Mouse (Mus musculus): Measurements from ENCODE around the gene Tlcd1. TPM values are rescaled to one million over a fixed set of nuclear protein-coding genes. Genes with fewer than 3 reads are reported as not detected.
A peak's percentile ranks its signal among the peaks of the same experiment; 100 is the strongest.

The Tlcd1 gene
- polyA plus RNA-seq, 1 experiment from 2014 or later, result 9.9 TPM

GRCm38 (mm10) chr11:78156156-78156699, 20.3 kb upstream of the Tlcd1 start:
- H3K4me2 ChIP-seq (ENCODE audit: low read depth, low read length, severe bottlenecking), result no peak overlapping the region
- ATAC-seq (replicated peaks; ENCODE audit: low FRiP score) (no peak), DNase-seq (ENCODE audit: low spot score) (no peak)
- no peak overlapping the region for H3K4me3 ChIP-seq (ENCODE audit: low read depth, low read length)
- H3K36me3 ChIP-seq (ENCODE audit: control insufficient read depth, insufficient read depth, low read length), result peaks cover 23% of the 10 kb centered on the region
- H3K4me1 ChIP-seq (replicated peaks; ENCODE audit: control insufficient read depth, insufficient read depth, low read length), result 0 out of 2 replicates have a peak, but pooled peaks cover 2% of the 10 kb centered on the region
- no peak overlapping the region for H3K27ac ChIP-seq (ENCODE audit: low read depth, low read length)
- no peak overlapping the region for H3K9ac ChIP-seq (ENCODE audit: low read length)
- no peaks in the 10 kb centered on the region for H3K9me3 ChIP-seq (ENCODE audit: control insufficient read depth, low read length)
- WGBS, result 76% methylated on average over 6 of the region's 6 CpGs
- H3K27me3 ChIP-seq (ENCODE audit: control insufficient read depth, insufficient read depth, low read length), result no peaks in the 10 kb centered on the region

- Histone ChIP-seq H3K27ac (ENCODE audit: low read depth, low read length) (no peak overlapping the region), H3K4me3 (ENCODE audit: low read depth, low read length) (no peak overlapping the region), H3K27me3 (ENCODE audit: control insufficient read depth, insufficient read depth, low read length) (no peaks in the 10 kb centered on the region), H3K4me2 (ENCODE audit: low read depth, low read length, severe bottlenecking) (no peak overlapping the region), H3K9me3 (ENCODE audit: control insufficient read depth, low read length) (no peaks in the 10 kb centered on the region), H3K9ac (ENCODE audit: low read length) (no peak overlapping the region), H3K4me1 (replicated peaks; ENCODE audit: control insufficient read depth, insufficient read depth, low read length) (peaks cover 13% of the 10 kb centered on the region), H3K36me3 (ENCODE audit: control insufficient read depth, insufficient read depth, low read length) (peaks cover 26% of the 10 kb centered on the region)
- DNase-seq (ENCODE audit: low spot score) (peak; percentile 86), ATAC-seq (replicated peaks; ENCODE audit: low FRiP score) (0 out of 2 replicates have a peak, but pooled peaks have one; percentile 17)
- WGBS, result 23% methylated on average over 2 of the region's 2 CpGs
Measured at GRCm38 (mm10) chr11:78159096-78159495, 17.4 kb upstream of the Tlcd1 start.

GRCm38 (mm10) chr11:78159557-78159956, 17.0 kb upstream of the Tlcd1 start:
- peaks cover 13% of the 10 kb centered on the region for H3K4me1 ChIP-seq (replicated peaks; ENCODE audit: control insufficient read depth, insufficient read depth, low read length)
- H3K9ac ChIP-seq (ENCODE audit: low read length), result no peak overlapping the region
- H3K9me3 ChIP-seq (ENCODE audit: control insufficient read depth, low read length), result no peaks in the 10 kb centered on the region
- H3K36me3 ChIP-seq (ENCODE audit: control insufficient read depth, insufficient read depth, low read length), result peaks cover 24% of the 10 kb centered on the region
- no peak for ATAC-seq (replicated peaks; ENCODE audit: low FRiP score)
- 76% methylated on average over 7 of the region's 7 CpGs for WGBS
- H3K27ac ChIP-seq (ENCODE audit: low read depth, low read length), result no peak overlapping the region
- no peak overlapping the region for H3K4me2 ChIP-seq (ENCODE audit: low read depth, low read length, severe bottlenecking)
- H3K27me3 ChIP-seq (ENCODE audit: control insufficient read depth, insufficient read depth, low read length), result no peaks in the 10 kb centered on the region
- no peak for DNase-seq (ENCODE audit: low spot score)
- no peak overlapping the region for H3K4me3 ChIP-seq (ENCODE audit: low read depth, low read length)

- Histone ChIP-seq H3K36me3 (ENCODE audit: control insufficient read depth, insufficient read depth, low read length) (peaks cover 21% of the 10 kb centered on the region), H3K9ac (ENCODE audit: low read length) (no peak overlapping the region), H3K27me3 (ENCODE audit: control insufficient read depth, insufficient read depth, low read length) (no peaks in the 10 kb centered on the region), H3K9me3 (ENCODE audit: control insufficient read depth, low read length) (no peaks in the 10 kb centered on the region), H3K27ac (ENCODE audit: low read depth, low read length) (no peak overlapping the region), H3K4me3 (ENCODE audit: low read depth, low read length) (no peak overlapping the region), H3K4me2 (ENCODE audit: low read depth, low read length, severe bottlenecking) (no peak overlapping the region), H3K4me1 (replicated peaks; ENCODE audit: control insufficient read depth, insufficient read depth, low read length) (peaks cover 13% of the 10 kb centered on the region)
- ATAC-seq (replicated peaks; ENCODE audit: low FRiP score), result no peak
- 94% methylated on average over 18 of the region's 18 CpGs for WGBS
- DNase-seq (ENCODE audit: low spot score), result no peak
Measured at GRCm38 (mm10) chr11:78160171-78160570, 16.3 kb upstream of the Tlcd1 start.

GRCm38 (mm10) chr11:78160675-78161074, 15.8 kb upstream of the Tlcd1 start:
- Histone ChIP-seq H3K4me2 (ENCODE audit: low read depth, low read length, severe bottlenecking) (no peak overlapping the region), H3K9ac (ENCODE audit: low read length) (no peak overlapping the region), H3K27me3 (ENCODE audit: control insufficient read depth, insufficient read depth, low read length) (no peaks in the 10 kb centered on the region), H3K27ac (ENCODE audit: low read depth, low read length) (no peak overlapping the region), H3K36me3 (ENCODE audit: control insufficient read depth, insufficient read depth, low read length) (peaks cover 21% of the 10 kb centered on the region), H3K4me1 (replicated peaks; ENCODE audit: control insufficient read depth, insufficient read depth, low read length) (peaks cover 15% of the 10 kb centered on the region), H3K9me3 (ENCODE audit: control insufficient read depth, low read length) (no peaks in the 10 kb centered on the region), H3K4me3 (ENCODE audit: low read depth, low read length) (no peak overlapping the region)
- no peak for ATAC-seq (replicated peaks; ENCODE audit: low FRiP score)
- DNase-seq (ENCODE audit: low spot score), result no peak
- WGBS, result 89% methylated on average over 3 of the region's 3 CpGs

GRCm38 (mm10) chr11:78161169-78161568, 15.3 kb upstream of the Tlcd1 start:
- WGBS, result 95% methylated on average over 14 of the region's 14 CpGs

GRCm38 (mm10) chr11:78161968-78162367, 14.5 kb upstream of the Tlcd1 start:
- Histone ChIP-seq H3K4me3 (ENCODE audit: low read depth, low read length) (no peak overlapping the region), H3K27ac (ENCODE audit: low read depth, low read length) (no peak overlapping the region), H3K9ac (ENCODE audit: low read length) (no peak overlapping the region), H3K9me3 (ENCODE audit: control insufficient read depth, low read length) (no peaks in the 10 kb centered on the region), H3K36me3 (ENCODE audit: control insufficient read depth, insufficient read depth, low read length) (peaks cover 21% of the 10 kb centered on the region), H3K4me2 (ENCODE audit: low read depth, low read length, severe bottlenecking) (no peak overlapping the region), H3K4me1 (replicated peaks; ENCODE audit: control insufficient read depth, insufficient read depth, low read length) (peaks cover 20% of the 10 kb centered on the region), H3K27me3 (ENCODE audit: control insufficient read depth, insufficient read depth, low read length) (0 out of 2 replicates have a peak, but pooled peaks cover 2% of the 10 kb centered on the region)
- DNase-seq (ENCODE audit: low spot score), result no peak
- ATAC-seq (replicated peaks; ENCODE audit: low FRiP score), result no peak
- 76% methylated on average over 4 of the region's 4 CpGs for WGBS

More at GRCm38 (mm10) chr11:78161169-78161568, 15.3 kb upstream of the Tlcd1 start:
- Histone ChIP-seq H3K4me2 (ENCODE audit: low read depth, low read length, severe bottlenecking) (no peak overlapping the region), H3K27ac (ENCODE audit: low read depth, low read length) (no peak overlapping the region), H3K27me3 (ENCODE audit: control insufficient read depth, insufficient read depth, low read length) (0 out of 2 replicates have a peak, but pooled peaks cover 1% of the 10 kb centered on the region), H3K4me3 (ENCODE audit: low read depth, low read length) (no peak overlapping the region), H3K9me3 (ENCODE audit: control insufficient read depth, low read length) (no peaks in the 10 kb centered on the region), H3K9ac (ENCODE audit: low read length) (no peak overlapping the region), H3K36me3 (ENCODE audit: control insufficient read depth, insufficient read depth, low read length) (peaks cover 21% of the 10 kb centered on the region), H3K4me1 (replicated peaks; ENCODE audit: control insufficient read depth, insufficient read depth, low read length) (peaks cover 19% of the 10 kb centered on the region)
- DNase-seq (ENCODE audit: low spot score), result no peak
- ATAC-seq (replicated peaks; ENCODE audit: low FRiP score), result no peak

GRCm38 (mm10) chr11:78162504-78162903, 14.0 kb upstream of the Tlcd1 start:
- Histone ChIP-seq H3K36me3 (ENCODE audit: control insufficient read depth, insufficient read depth, low read length) (peaks cover 21% of the 10 kb centered on the region), H3K27ac (ENCODE audit: low read depth, low read length) (no peak overlapping the region; the same call in 1 of the 2 replicates), H3K27me3 (ENCODE audit: control insufficient read depth, insufficient read depth, low read length) (0 out of 2 replicates have a peak, but pooled peaks cover 2% of the 10 kb centered on the region), H3K9me3 (ENCODE audit: control insufficient read depth, low read length) (no peaks in the 10 kb centered on the region), H3K4me2 (ENCODE audit: low read depth, low read length, severe bottlenecking) (peak overlapping the region; percentile 86), H3K4me3 (ENCODE audit: low read depth, low read length) (peak overlapping the region; percentile 99; the same call in 1 of the 2 replicates), H3K9ac (ENCODE audit: low read length) (no peak overlapping the region; the same call in 1 of the 2 replicates), H3K4me1 (replicated peaks; ENCODE audit: control insufficient read depth, insufficient read depth, low read length) (peaks cover 20% of the 10 kb centered on the region)
- ATAC-seq (replicated peaks; ENCODE audit: low FRiP score) (no peak), DNase-seq (ENCODE audit: low spot score) (no peak)
- WGBS, result 71% methylated on average over 6 of the region's 6 CpGs

- DNase-seq (ENCODE audit: low spot score), result no peak
- Histone ChIP-seq H3K27ac (ENCODE audit: low read depth, low read length) (peak overlapping the region; percentile 91), H3K27me3 (ENCODE audit: control insufficient read depth, insufficient read depth, low read length) (0 out of 2 replicates have a peak, but pooled peaks cover 2% of the 10 kb centered on the region), H3K4me2 (ENCODE audit: low read depth, low read length, severe bottlenecking) (peak overlapping the region; percentile 86), H3K4me1 (replicated peaks; ENCODE audit: control insufficient read depth, insufficient read depth, low read length) (peaks cover 20% of the 10 kb centered on the region), H3K9ac (ENCODE audit: low read length) (peak overlapping the region; percentile 87), H3K36me3 (ENCODE audit: control insufficient read depth, insufficient read depth, low read length) (peaks cover 17% of the 10 kb centered on the region), H3K4me3 (ENCODE audit: low read depth, low read length) (peak overlapping the region; percentile 99), H3K9me3 (ENCODE audit: control insufficient read depth, low read length) (no peaks in the 10 kb centered on the region)
- ATAC-seq (replicated peaks; ENCODE audit: low FRiP score), result no peak
- 85% methylated on average over 2 of the region's 2 CpGs for WGBS
Measured at GRCm38 (mm10) chr11:78163045-78163444, 13.5 kb upstream of the Tlcd1 start.
